Mouse (Mus musculus) right cerebral cortex, postnatal 36 days (tissue): ENCODE data around the gene Nol10.
"Not testable (repeated sequence)": the region's sequence is repeated elsewhere in the genome, so short reads cannot be mapped to it uniquely, and the experiment has no call there.

ENCODE experiments used
- DNase-seq, 2 experiments: peaks; one replicate each; pipeline ENCODE4 v3.0.0; 2022; ENCODE audit warnings: low spot score in 2 of 2, mixed read lengths in 1 of 2

The Nol10 gene

GRCm38 (mm10) chr12:17459223-17459622 lies 111.0 kb downstream of the Nol10 start:
- not testable (repeated sequence) for DNase-seq

GRCm38 (mm10) chr12:17463706-17464105 lies 115.4 kb downstream of the Nol10 start:
- no peak for DNase-seq

GRCm38 (mm10) chr12:17464550-17464949 lies 116.3 kb downstream of the Nol10 start:
- not testable (repeated sequence) for DNase-seq

GRCm38 (mm10) chr12:17466791-17467190 lies 118.5 kb downstream of the Nol10 start:
- no peak for DNase-seq

GRCm38 (mm10) chr12:17468359-17468758 lies 120.1 kb downstream of the Nol10 start:
- DNase-seq, result no peak

- no peak for DNase-seq
These were observed 121.6 kb downstream of the Nol10 start for GRCm38 (mm10) chr12:17469869-17470268.

GRCm38 (mm10) chr12:17470528-17470927 lies 122.3 kb downstream of the Nol10 start:
- DNase-seq, result not testable (repeated sequence)

- no peak for DNase-seq
These were observed 123.1 kb downstream of the Nol10 start for GRCm38 (mm10) chr12:17471405-17471804.

- DNase-seq, result no peak
These were observed 124.9 kb downstream of the Nol10 start for GRCm38 (mm10) chr12:17473128-17473527.

GRCm38 (mm10) chr12:17473862-17474261 lies 125.6 kb downstream of the Nol10 start:
- DNase-seq, result no peak

GRCm38 (mm10) chr12:17474681-17475080 lies 126.4 kb downstream of the Nol10 start:
- DNase-seq, result no peak

- no peak for DNase-seq
These were observed 126.9 kb downstream of the Nol10 start for GRCm38 (mm10) chr12:17475146-17475545.

GRCm38 (mm10) chr12:17478196-17478595 lies 129.9 kb downstream of the Nol10 start:
- DNase-seq, result no peak

GRCm38 (mm10) chr12:17478856-17479255 lies 130.6 kb downstream of the Nol10 start:
- DNase-seq, result no peak
